Mouse (Mus musculus) kidney, adult 2 months (tissue): ENCODE data around the gene Thap3.

ENCODE experiments used
- CTCF ChIP-seq: fragments of 200-500 bp; conservative IDR thresholded peaks from 2 replicates; pipeline ENCODE4 v1.5.1; 2011; ENCODE audit warnings: low read depth, mild to moderate bottlenecking, control low read depth, low read length, moderate library complexity, mixed read lengths; ENCODE audit not compliant: insufficient read depth, insufficient read length
- POLR2A ChIP-seq: fragments of 200-500 bp; IDR thresholded peaks from one replicate; pipeline ENCODE4 v1.6.1; 2011; ENCODE audit warnings: low read depth, low read length, control low read depth

DNA sequence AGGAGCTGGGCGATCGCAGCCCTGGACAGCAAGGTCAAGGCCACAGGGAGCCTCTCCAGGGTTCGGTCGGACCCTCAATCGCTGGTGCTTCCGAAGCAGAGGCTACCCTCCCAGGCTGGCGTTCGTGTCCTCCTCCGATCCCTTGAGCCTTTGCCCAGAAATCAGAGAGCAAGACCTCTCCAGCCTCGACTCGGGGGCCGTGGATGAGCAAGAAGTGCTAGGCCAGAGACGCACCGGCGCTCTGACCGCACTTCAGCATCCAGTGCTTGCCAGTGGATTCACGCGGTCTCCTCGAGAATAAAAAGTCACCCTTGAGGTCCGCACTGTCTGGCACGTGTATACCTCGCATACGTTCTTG, 54.6 kb downstream of the Thap3 start:
- TF ChIP-seq CTCF, result no peak
- no peak for TF ChIP-seq POLR2A
